Mouse (Mus musculus) embryonic fibroblast, embryonic 13.5 days (primary cell): ENCODE results near the gene Cd200r1.

ENCODE experiments used
- CTCF ChIP-seq: IDR thresholded peaks from 2 replicates; pipeline ENCODE4 v1.5.1; 2011; ENCODE audit warnings: mild to moderate bottlenecking, control low read depth, low read length, moderate library complexity, borderline replicate concordance; ENCODE audit not compliant: insufficient read depth
- POLR2A ChIP-seq: IDR thresholded peaks from 2 replicates; pipeline ENCODE4 v1.6.1; 2011; ENCODE audit warnings: low read depth, mild to moderate bottlenecking, control low read depth, low read length, moderate library complexity

- TF ChIP-seq CTCF = no peak
- no peak for TF ChIP-seq POLR2A
Measured at GRCm38 (mm10) chr16:44774201-44774600, 8.7 kb downstream of the Cd200r1 start.
